Mouse (Mus musculus) neural tube, embryonic 15.5 days (tissue): ENCODE results near the gene Fbxo47. TPM values are rescaled to one million over a fixed set of nuclear protein-coding genes. Genes with fewer than 3 reads are reported as not detected.
A peak's percentile ranks its signal among the peaks of the same experiment; 100 is the strongest.

ENCODE experiments used
- ATAC-seq: fragments of 200-750 bp; cut with Nextera tagmentation; 2 replicates; pipeline ENCODE4 v1.8.0; 2017; ENCODE audit warnings: mild to moderate bottlenecking, moderate TSS enrichment, moderate library complexity; ENCODE audit not compliant: low FRiP score
- H3K27ac ChIP-seq: fragments of 300-500 bp; sonication (generic); replicated peaks from 2 replicates; pipeline ENCODE4 v1.5.1; 2015; ENCODE audit warnings: mild to moderate bottlenecking, inconsistent platforms
- H3K27me3 ChIP-seq: fragments of 300-500 bp; sonication (generic); replicated peaks from 2 replicates; pipeline ENCODE4 v1.6.1; 2015; ENCODE audit warnings: inconsistent platforms
- H3K36me3 ChIP-seq: fragments of 300-500 bp; sonication (generic); 2 replicates; pipeline ENCODE4 v1.6.1; 2015; ENCODE audit warnings: inconsistent platforms
- H3K4me1 ChIP-seq: fragments of 300-500 bp; sonication (generic); 2 replicates; pipeline ENCODE4 v1.6.1; 2015; ENCODE audit warnings: inconsistent platforms
- H3K4me2 ChIP-seq: fragments of 300-500 bp; sonication (generic); 2 replicates; pipeline ENCODE4 v1.6.1; 2015; ENCODE audit warnings: inconsistent platforms, mild to moderate bottlenecking, moderate library complexity
- H3K4me3 ChIP-seq: fragments of 300-500 bp; sonication (generic); replicated peaks from 2 replicates; pipeline ENCODE4 v1.5.1; 2015; ENCODE audit warnings: mild to moderate bottlenecking, inconsistent platforms
- H3K9ac ChIP-seq: fragments of 300-500 bp; sonication (generic); replicated peaks from 2 replicates; pipeline ENCODE4 v1.6.1; 2015; ENCODE audit warnings: mild to moderate bottlenecking, inconsistent platforms
- H3K9me3 ChIP-seq: fragments of 300-500 bp; sonication (generic); replicated peaks from 2 replicates; pipeline ENCODE4 v1.6.1; 2016; ENCODE audit warnings: inconsistent platforms
- WGBS: fragments of 180-500 bp; shearing (Covaris S2); methylation state at CpG from one replicate; pipeline ENCODE4 v1.1.7; 2015; ENCODE audit warnings: mixed read lengths; 5-methylcytosine and 5-hydroxymethylcytosine counted together
- polyA plus RNA-seq: library from polyadenylated mRNA; unstranded; fragments of >200 nt; fragmentation: Nextera tagmentation; extraction: Ambion mirVana; gene quantifications from 2 replicates; pipeline ENCODE4 v1.2.1, GENCODE M21; 2015

Gene Fbxo47
- polyA plus RNA-seq, 1 experiment from 2014 or later = 0.49 TPM

DNA sequence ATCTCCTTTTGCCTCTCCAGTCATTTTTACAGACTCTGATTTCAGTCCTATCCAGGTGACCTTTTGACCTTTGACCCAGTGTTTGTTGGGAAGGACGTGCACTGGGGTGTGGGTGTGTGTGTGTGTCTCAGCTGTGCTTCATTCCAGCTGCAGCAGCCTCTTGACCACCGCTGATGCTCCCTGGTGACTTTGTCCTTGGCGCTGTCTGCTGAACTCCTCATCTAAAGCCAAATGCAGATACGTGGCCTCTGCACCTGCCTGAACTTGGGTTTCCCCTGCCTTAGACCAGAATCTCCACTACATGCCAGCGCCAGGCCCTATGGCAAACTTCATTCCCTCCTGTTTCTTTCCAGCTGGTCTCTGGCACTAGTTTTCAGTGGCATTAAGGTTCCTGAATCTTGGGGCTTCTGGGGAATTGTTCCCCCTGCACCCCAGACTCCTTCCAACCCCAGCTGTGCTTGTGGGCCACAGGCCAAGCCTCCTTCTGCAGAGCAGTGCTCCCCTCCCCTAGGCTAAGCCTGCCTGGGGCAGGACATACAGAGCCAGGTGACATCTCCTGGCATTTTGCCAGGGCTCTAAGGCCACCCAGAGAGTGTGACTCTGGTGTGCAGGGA is 75.2 kb downstream of the Fbxo47 start:
- WGBS = 47% methylated on average over 5 of the region's 5 CpGs
- Histone ChIP-seq H3K9me3 (no peaks in the 10 kb centered on the region), H3K4me3 (no peak overlapping the region)

GRCm38 (mm10) chr11:97808093-97808492 is 75.9 kb downstream of the Fbxo47 start:
- WGBS = 74% methylated on average over 2 of the region's 2 CpGs
- Histone ChIP-seq H3K27ac (peak overlapping the region; percentile 24), H3K4me1 (peaks cover 93% of the 10 kb centered on the region), H3K9ac (no peak overlapping the region), H3K27me3 (no peaks in the 10 kb centered on the region), H3K36me3 (peaks cover 24% of the 10 kb centered on the region), H3K4me3 (no peak overlapping the region), H3K4me2 (no peak overlapping the region), H3K9me3 (no peaks in the 10 kb centered on the region)
- no peak for ATAC-seq

More for the DNA sequence above, 75.2 kb downstream of the Fbxo47 start:
- no peak for ATAC-seq
- Histone ChIP-seq H3K36me3 (peaks cover 27% of the 10 kb centered on the region), H3K4me1 (peaks cover 95% of the 10 kb centered on the region), H3K27ac (peak overlapping the region; percentile 24; the same call in 1 of the 2 replicates), H3K9ac (no peak overlapping the region), H3K27me3 (no peaks in the 10 kb centered on the region), H3K4me2 (no peak overlapping the region)

DNA sequence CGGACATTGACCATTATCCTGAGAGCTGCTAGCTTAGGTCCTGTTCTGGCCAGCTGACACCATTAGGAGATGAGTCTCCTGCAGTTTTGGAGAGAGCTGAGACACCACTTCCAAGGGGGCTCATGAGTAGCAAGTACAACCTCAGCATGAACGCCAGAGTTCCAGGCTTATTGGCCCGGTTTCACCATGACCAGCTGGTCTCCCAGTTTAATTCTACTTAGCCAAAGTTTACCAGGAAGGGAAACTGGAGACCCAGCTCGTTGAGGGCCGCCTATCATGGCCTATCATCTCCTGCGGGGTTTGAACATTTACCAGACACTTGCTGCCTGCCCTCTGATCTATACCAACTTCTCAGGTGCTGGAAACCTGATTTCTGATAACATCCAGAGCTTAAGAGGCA is 76.3 kb downstream of the Fbxo47 start:
- H3K36me3 ChIP-seq = peaks cover 24% of the 10 kb centered on the region
- peak overlapping the region; percentile 24 for H3K27ac ChIP-seq
- no peaks in the 10 kb centered on the region for H3K27me3 ChIP-seq
- no peak overlapping the region for H3K4me3 ChIP-seq
- ATAC-seq = no peak
- no peak overlapping the region for H3K9ac ChIP-seq
- H3K4me2 ChIP-seq = no peak overlapping the region
- 60% methylated on average over 6 of the region's 6 CpGs for WGBS
- peaks cover 93% of the 10 kb centered on the region for H3K4me1 ChIP-seq
- no peaks in the 10 kb centered on the region for H3K9me3 ChIP-seq

DNA sequence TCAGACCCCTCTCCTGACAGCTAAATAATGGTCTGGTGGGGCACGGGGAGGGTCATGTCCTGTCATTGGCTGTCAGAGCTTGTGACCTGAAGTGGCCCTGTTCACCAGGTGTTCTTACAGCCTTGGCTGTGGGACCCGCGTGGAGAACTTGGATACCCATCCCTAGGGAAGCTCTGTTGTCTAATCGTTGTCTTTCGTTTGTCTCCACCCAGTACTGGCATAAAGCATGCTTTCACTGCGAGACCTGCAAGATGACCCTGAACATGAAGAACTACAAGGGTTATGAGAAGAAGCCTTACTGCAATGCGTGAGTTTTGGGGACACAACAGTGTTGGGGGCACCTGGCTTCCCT is 77.4 kb downstream of the Fbxo47 start:
- no peaks in the 10 kb centered on the region for H3K9me3 ChIP-seq
- peak overlapping the region; percentile 40 for H3K4me2 ChIP-seq
- 62% methylated on average over 7 of the region's 7 CpGs for WGBS
- H3K9ac ChIP-seq = 0 out of 2 replicates have a peak overlapping the region, but pooled peaks have one; percentile 26
- H3K27ac ChIP-seq = peak overlapping the region; percentile 79
- no peak overlapping the region for H3K4me3 ChIP-seq
- peaks cover 24% of the 10 kb centered on the region for H3K36me3 ChIP-seq
- no peak for ATAC-seq
- H3K4me1 ChIP-seq = peaks cover 93% of the 10 kb centered on the region
- H3K27me3 ChIP-seq = no peaks in the 10 kb centered on the region

DNA sequence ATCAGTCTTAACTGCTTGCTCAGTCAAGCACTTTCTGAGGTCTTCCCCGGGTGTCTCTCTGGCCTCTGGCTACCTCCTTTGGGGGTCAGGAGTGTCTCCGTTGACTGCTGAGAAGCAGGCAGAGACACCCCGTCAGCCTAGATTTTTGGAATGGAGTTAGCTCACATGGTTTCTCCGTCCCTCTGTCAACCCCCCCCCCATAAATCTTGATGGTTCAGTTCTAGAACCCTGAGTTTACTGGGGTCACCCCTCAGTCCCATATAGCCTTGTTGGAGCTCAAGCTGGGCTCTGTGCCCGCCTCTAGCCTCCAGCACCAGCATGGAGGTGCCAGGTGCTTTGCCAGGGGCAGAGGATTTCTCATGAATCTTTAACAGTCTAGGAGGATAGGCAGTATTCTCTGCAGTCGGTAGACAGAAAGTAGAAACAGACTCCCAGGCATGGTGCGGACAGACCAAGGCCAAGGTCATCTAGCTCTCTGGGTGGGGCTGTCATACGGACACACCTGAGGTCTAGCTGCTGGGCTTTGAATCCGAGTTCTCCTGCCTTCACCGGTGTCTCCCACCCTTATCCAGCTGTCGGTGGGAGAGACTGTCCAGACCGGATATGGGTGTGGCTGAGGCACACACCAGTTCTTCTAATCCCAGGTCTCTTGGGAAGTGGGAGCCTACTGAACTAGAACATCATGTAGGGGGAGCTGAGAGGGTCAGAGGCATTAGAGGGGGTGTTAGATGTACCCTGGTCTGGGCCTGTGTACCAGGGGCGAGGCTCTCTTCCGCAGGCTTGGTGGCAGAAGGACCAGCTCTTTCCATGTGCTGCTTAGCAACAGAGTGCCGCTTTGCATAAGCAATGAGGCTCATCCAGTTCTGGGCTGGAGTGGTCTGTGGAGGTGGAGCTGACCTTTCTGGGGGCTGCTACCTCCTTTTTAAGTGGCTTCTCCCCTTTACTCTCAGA is 78.0 kb downstream of the Fbxo47 start:
- peaks cover 24% of the 10 kb centered on the region for H3K36me3 ChIP-seq
- H3K4me2 ChIP-seq = peak overlapping the region; percentile 40
- H3K9ac ChIP-seq = 0 out of 2 replicates have a peak overlapping the region, but pooled peaks have one; percentile 26
- no peak overlapping the region for H3K4me3 ChIP-seq
- ATAC-seq = peak; percentile 58; the same call in 1 of the 2 replicates
- H3K4me1 ChIP-seq = peaks cover 93% of the 10 kb centered on the region
- H3K27ac ChIP-seq = peak overlapping the region; percentile 79
- H3K27me3 ChIP-seq = no peaks in the 10 kb centered on the region
- WGBS = 30% methylated on average over 15 of the region's 15 CpGs
- H3K9me3 ChIP-seq = no peaks in the 10 kb centered on the region

DNA sequence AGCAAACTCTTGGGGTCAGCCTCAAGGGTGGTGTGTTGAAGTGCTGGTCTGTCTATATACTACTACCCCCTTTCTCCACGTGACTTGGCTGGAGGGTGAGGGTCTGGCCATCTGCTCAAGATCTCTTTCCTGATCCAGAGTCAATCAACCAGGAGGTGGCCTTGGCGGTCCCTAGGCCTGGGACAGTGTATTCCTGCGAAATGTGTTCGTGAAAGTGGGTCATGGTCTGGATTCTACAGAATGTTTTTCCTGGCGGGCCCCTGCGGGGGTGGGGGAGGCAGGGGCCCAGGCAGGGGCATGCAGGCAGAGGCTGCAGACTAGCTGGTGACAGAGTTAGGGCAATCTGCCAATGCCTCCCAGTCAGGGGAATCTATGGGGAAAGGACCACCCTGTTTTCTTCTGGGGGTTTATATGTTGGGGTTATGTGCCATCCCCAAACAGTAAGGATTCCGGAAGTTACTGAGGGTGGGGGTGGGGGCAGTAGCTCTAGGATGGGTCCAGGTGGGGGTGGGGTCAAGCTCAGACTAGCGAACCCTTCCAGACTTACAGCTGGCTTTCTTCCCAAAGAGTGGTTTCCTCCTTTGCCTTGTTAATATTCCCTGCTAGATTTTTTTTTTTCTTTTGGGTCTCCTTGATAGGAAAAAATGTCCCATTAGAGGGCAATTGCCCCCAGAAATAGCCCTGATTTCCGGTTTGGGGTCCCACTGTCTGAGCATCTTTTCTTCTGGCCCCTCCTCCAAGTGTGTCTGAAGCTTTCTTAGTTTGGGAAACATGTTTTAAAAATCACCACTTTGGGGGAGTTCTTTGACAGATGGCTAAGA is 78.9 kb downstream of the Fbxo47 start:
- no peak for ATAC-seq
- Histone ChIP-seq H3K27ac (peak overlapping the region; percentile 79), H3K4me1 (peaks cover 90% of the 10 kb centered on the region), H3K9ac (peak overlapping the region; percentile 14; the same call in 1 of the 2 replicates), H3K4me2 (peak overlapping the region; percentile 40), H3K4me3 (no peak overlapping the region), H3K27me3 (no peaks in the 10 kb centered on the region), H3K9me3 (no peaks in the 10 kb centered on the region), H3K36me3 (peaks cover 24% of the 10 kb centered on the region)
- WGBS = 27% methylated on average over 9 of the region's 9 CpGs

DNA sequence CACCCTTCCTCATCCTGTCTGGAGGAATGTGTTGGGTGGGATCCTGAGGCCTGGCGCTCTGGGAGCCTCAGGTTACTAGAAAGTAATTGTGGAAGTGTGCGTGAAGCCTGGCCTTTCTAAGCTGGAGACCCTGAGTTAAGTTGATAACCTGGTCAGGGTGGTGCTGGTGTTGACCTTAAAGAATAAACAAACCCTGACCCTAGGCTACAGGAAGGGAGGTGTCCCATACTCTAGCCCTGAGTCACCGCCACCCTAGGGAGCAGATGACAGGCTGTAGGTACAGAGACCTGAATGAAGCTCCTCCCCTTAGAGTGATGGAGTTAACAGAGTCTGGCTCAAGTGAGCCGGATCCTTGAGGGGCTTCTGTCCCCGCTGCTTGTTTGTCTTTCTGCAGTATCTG is 80.1 kb downstream of the Fbxo47 start:
- Histone ChIP-seq H3K9me3 (no peaks in the 10 kb centered on the region), H3K9ac (no peak overlapping the region), H3K4me2 (0 out of 2 replicates have a peak overlapping the region, but pooled peaks have one; percentile 4), H3K27ac (no peak overlapping the region), H3K4me3 (no peak overlapping the region), H3K27me3 (no peaks in the 10 kb centered on the region), H3K4me1 (peaks cover 78% of the 10 kb centered on the region), H3K36me3 (peaks cover 18% of the 10 kb centered on the region)
- WGBS = 84% methylated on average over 5 of the region's 5 CpGs
- no peak for ATAC-seq

Other genes with a start within 250 kb of the Fbxo47 start
- 2.3 and 3.1 TPM in 2 replicates for gene Mllt6, start 220.7 kb downstream of the Fbxo47 start, polyA plus RNA-seq
- 46.9 and 50.1 TPM in 2 replicates for gene Cisd3, start 198.3 kb downstream of the Fbxo47 start, polyA plus RNA-seq
- 17.6 and 17.7 TPM in 2 replicates for gene Pcgf2, start 183.7 kb downstream of the Fbxo47 start, polyA plus RNA-seq
- 458 and 459 TPM in 2 replicates for gene Psmb3, start 180.8 kb downstream of the Fbxo47 start, polyA plus RNA-seq
- 3.8 and 5.0 TPM in 2 replicates for gene Pip4k2b, start 139.4 kb downstream of the Fbxo47 start, polyA plus RNA-seq
- 16.2 and 16.4 TPM in 2 replicates for gene Cwc25, start 117.6 kb downstream of the Fbxo47 start, polyA plus RNA-seq
- 0.63 and 0.88 TPM in 2 replicates for gene 1700001P01Rik, start 108.2 kb downstream of the Fbxo47 start, polyA plus RNA-seq
- 314 and 372 TPM in 2 replicates for gene Rpl23, start 101.7 kb downstream of the Fbxo47 start, polyA plus RNA-seq
- gene Lasp1, start 85.2 kb downstream of the Fbxo47 start, polyA plus RNA-seq = 136 and 143 TPM in 2 replicates
- gene B230217C12Rik, start 43.4 kb downstream of the Fbxo47 start, polyA plus RNA-seq = 41.8 and 47.2 TPM in 2 replicates
- gene Plxdc1, start 102.3 kb upstream of the Fbxo47 start, polyA plus RNA-seq = 1.1 and 1.8 TPM in 2 replicates
- gene Arl5c, start 112.0 kb upstream of the Fbxo47 start, polyA plus RNA-seq = 11.8 and 14.0 TPM in 2 replicates
- 50.9 and 63.0 TPM in 2 replicates for gene Cacnb1, start 138.9 kb upstream of the Fbxo47 start, polyA plus RNA-seq
- gene Rpl19, start 142.6 kb upstream of the Fbxo47 start, polyA plus RNA-seq = 655 and 750 TPM in 2 replicates
- gene Stac2, start 169.3 kb upstream of the Fbxo47 start, polyA plus RNA-seq = 15.8 and 18.2 TPM in 2 replicates